Mouse (Mus musculus) gonadal fat pad, adult 2 months (tissue): ENCODE measurements around the gene Gys1. TPM values are rescaled to one million over a fixed set of nuclear protein-coding genes. Genes with fewer than 3 reads are reported as not detected.
"Not testable (repeated sequence)": the region's sequence is repeated elsewhere in the genome, so short reads cannot be mapped to it uniquely, and the experiment has no call there.

Source experiments
- DNase-seq: peaks from one replicate; pipeline ENCODE4 v3.0.0-alpha.2; 2012; ENCODE audit warnings: low read depth
- polyA plus RNA-seq: library from polyadenylated mRNA; depleted of rRNA; stranded (reverse); fragments of >200 nt; gene quantifications from 2 replicates; pipeline ENCODE4 v1.2.3, GENCODE M21; 2012; rRNA removed

Gene Gys1
- polyA plus RNA-seq, 1 experiment = 76.4 TPM

GRCm38 (mm10) chr7:45480310-45480709, 45.7 kb downstream of the Gys1 start:
- not testable (repeated sequence) for DNase-seq

- DNase-seq = no peak
Measured at GRCm38 (mm10) chr7:45481374-45481927, 46.8 kb downstream of the Gys1 start, which contains the start of gene Tulp2. Gene Tulp2 (plus strand): TSS chr7:45481877.

- no peak for DNase-seq
Measured at GRCm38 (mm10) chr7:45482166-45482565, 47.5 kb downstream of the Gys1 start.

GRCm38 (mm10) chr7:45484985-45485384, 50.3 kb downstream of the Gys1 start:
- not testable (repeated sequence) for DNase-seq

- no peak for DNase-seq
Measured at GRCm38 (mm10) chr7:45486158-45486557, 51.5 kb downstream of the Gys1 start.

DNA sequence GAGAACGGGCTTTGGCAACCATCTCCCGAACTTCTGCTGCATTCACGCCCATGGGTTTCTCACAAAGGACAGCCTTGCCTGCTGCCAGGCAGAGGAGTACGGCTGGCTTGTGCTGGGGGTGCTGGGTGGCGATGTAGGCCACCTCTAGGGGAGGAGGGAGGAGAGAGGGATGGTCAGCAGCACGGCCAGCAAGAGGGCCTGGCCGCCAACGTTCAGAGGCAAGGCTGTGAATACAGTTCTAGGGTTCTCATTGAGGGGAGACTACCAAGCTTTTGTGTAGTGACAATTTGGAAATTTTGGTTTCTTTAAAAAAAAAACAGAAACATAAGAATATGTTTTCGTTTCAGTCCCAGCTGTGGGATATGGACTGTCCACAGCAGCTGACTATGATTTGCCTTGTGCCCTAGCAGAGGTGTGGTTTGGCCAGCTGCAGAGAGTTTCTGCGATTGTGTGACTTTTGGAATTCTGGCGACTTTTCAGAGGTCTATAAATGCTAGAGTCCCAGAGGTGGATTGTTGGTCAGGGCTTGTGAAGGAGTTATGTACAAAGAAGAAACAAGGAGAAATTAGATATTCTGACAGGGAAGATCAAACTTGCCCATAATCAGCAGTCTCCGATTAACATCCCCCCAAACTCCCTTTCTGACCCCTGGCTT, 52.2 kb downstream of the Gys1 start, which contains the start of gene Gm45808:
Gm45808 (minus strand) TSS at position 51 of the 655 bp plus-strand sequence.
- DNase-seq = no peak

DNA sequence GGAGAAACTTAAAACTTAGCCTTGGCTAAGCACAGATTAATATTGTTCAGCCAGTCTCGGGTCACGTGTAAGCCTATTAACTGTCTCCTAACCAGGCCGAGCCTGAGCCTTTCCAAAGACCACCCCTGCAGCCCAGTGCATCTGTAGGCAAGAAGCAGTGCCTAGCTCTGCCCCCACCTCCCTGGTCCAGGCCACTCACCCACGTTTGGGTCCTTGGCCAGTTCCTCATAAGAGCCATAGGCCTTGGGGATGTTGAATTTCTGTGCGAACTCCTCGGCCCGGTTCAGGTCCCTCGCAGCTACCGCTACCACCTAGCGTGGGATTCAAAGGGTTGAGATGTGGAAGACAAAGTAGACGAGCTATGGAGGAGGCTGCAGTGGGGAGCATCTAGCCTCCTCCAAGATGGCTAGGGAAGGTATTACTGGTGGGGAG, 53.2 kb downstream of the Gys1 start:
- DNase-seq = no peak

GRCm38 (mm10) chr7:45488293-45489204, 53.9 kb downstream of the Gys1 start, which contains the start of gene Dhdh:
Gene Dhdh (minus strand): TSS chr7:45488805.
- DNase-seq = no peak

GRCm38 (mm10) chr7:45489578-45489977, 54.9 kb downstream of the Gys1 start:
- DNase-seq = no peak

- no peak for DNase-seq
Measured at GRCm38 (mm10) chr7:45490822-45491221, 56.2 kb downstream of the Gys1 start.

DNA sequence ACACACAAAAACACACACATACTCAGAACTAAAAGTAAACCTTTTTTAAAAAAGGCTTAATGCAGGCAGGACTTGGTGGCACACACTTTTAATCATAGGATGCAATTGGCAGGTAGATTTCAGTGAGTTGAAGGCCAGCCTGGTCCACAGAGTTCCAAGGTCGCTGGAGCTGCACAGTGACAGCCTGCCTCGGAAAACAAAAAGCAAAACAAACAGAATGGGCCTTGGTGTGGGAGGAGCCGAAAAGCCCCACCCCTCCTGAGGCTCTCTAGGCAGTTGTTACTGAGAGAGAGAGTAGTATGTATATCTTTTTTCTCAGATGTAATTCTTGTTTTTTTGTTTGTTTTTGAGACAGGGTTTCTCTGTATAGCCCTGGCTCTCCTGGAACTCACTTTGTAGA, 56.6 kb downstream of the Gys1 start:
- no peak for DNase-seq

DNA sequence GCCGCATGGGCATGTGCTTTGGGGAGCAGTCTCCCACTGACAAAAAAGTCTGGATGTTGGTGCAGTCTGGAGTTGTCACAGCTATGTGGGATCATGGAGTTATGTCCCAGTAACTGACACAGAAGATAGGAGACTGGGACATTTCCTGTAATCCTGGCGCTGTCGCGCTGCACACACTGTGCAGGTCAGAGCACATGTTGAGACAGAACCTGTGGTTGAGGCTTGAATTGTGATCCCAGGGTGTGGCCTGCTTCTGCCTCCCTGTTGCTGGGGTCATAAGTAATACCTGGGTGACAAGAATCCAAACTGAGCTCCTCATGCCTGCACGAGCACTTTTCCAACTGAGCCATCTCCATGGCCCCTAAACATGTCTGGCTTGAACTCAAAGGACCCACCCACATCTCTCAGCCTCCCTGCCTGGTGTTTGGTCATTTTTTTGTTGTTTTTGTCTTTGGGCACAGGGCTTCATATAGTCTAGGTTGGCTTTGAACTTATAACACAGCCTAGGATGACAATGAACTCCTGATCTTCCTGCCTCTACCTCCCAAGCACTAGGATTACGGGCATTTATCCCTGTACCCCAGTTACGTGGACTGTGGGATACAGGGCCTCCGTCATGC, 57.7 kb downstream of the Gys1 start:
- DNase-seq = no peak

GRCm38 (mm10) chr7:45492951-45493350, 58.3 kb downstream of the Gys1 start:
- no peak for DNase-seq

DNA sequence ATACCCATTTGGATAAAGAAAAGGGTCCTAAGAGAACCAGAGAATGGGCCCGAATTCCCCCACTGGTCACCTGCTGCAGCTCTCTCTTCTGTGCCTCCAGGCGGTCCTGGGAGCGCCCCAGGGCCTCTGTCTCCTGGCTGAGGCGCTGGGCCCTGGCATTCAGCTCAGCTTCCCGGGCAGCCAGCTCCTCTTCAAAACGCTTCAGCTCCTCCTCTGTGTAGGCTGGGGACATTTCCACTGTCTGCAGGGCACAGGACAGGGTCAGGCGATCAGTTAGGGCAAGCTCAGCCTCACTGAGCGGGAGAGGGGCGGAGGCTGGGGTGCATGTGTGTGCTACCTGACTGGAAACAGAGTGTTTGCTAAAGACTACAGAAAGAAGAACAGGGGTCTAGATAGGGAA, 59.9 kb downstream of the Gys1 start:
- no peak for DNase-seq

- no peak for DNase-seq
Measured at GRCm38 (mm10) chr7:45498427-45498826, 63.8 kb downstream of the Gys1 start.

Other genes with a start within 250 kb of the Gys1 start
- gene Ccdc155, start 230.0 kb upstream of the Gys1 start, polyA plus RNA-seq = 0.39 and 0.41 TPM in 2 replicates
- gene Dkkl1, start 222.7 kb upstream of the Gys1 start, polyA plus RNA-seq = 11.5 and 18.9 TPM in 2 replicates
- 32.6 and 50.1 TPM in 2 replicates for gene Tead2, start 219.1 kb upstream of the Gys1 start, polyA plus RNA-seq
- 19.8 and 24.3 TPM in 2 replicates for gene Cd37, start 195.7 kb upstream of the Gys1 start, polyA plus RNA-seq
- gene Slc6a16, start 193.8 kb upstream of the Gys1 start, polyA plus RNA-seq = 0.32 and 0.46 TPM in 2 replicates
- gene Slc6a21, start 157.3 kb upstream of the Gys1 start, polyA plus RNA-seq = 1.1 and 2.3 TPM in 2 replicates
- 41.6 and 48.8 TPM in 2 replicates for gene Trpm4, start 101.1 kb upstream of the Gys1 start, polyA plus RNA-seq
- 0.42 and 0.48 TPM in 2 replicates for gene Hrc, start 99.6 kb upstream of the Gys1 start, polyA plus RNA-seq
- gene Ppfia3, start 67.8 kb upstream of the Gys1 start, polyA plus RNA-seq = 3.0 and 3.1 TPM in 2 replicates
- 5.7 and 7.2 TPM in 2 replicates for gene Lin7b, start 64.3 kb upstream of the Gys1 start, polyA plus RNA-seq
- gene Snrnp70, start 39.1 kb upstream of the Gys1 start, polyA plus RNA-seq = 216 and 217 TPM in 2 replicates
- gene Kcna7, start 29.2 kb upstream of the Gys1 start, polyA plus RNA-seq = 0.27 and 0.28 TPM in 2 replicates
- 1.8 and 2.6 TPM in 2 replicates for gene Ntf5, start 21.1 kb upstream of the Gys1 start, polyA plus RNA-seq
- 0.80 and 2.1 TPM in 2 replicates for gene Lhb, start 14.0 kb upstream of the Gys1 start, polyA plus RNA-seq
- gene Ruvbl2, start 3.3 kb downstream of the Gys1 start, polyA plus RNA-seq = 46.0 and 47.8 TPM in 2 replicates
- gene Ftl1, start 25.0 kb downstream of the Gys1 start, polyA plus RNA-seq = 2,754 and 3,247 TPM in 2 replicates
- gene Bax, start 32.1 kb downstream of the Gys1 start, polyA plus RNA-seq = 92.8 and 104 TPM in 2 replicates
- gene Tulp2, start 47.0 kb downstream of the Gys1 start, polyA plus RNA-seq = 2.5 and 2.6 TPM in 2 replicates
- gene Gm45808, start 52.0 kb downstream of the Gys1 start, polyA plus RNA-seq = 1.2 and 6.9 TPM in 2 replicates
- gene Dhdh, start 54.0 kb downstream of the Gys1 start, polyA plus RNA-seq = 15.6 and 16.4 TPM in 2 replicates
- 540 and 702 TPM in 2 replicates for gene Nucb1, start 75.6 kb downstream of the Gys1 start, polyA plus RNA-seq
- gene Ppp1r15a, start 91.4 kb downstream of the Gys1 start, polyA plus RNA-seq = 19.6 and 24.0 TPM in 2 replicates
- 13.5 and 13.9 TPM in 2 replicates for gene Plekha4, start 91.5 kb downstream of the Gys1 start, polyA plus RNA-seq
- gene Hsd17b14, start 120.0 kb downstream of the Gys1 start, polyA plus RNA-seq = 2.6 and 6.3 TPM in 2 replicates
- 111 and 127 TPM in 2 replicates for gene Bcat2, start 135.3 kb downstream of the Gys1 start, polyA plus RNA-seq
- 2.0 TPM in 2 replicates for gene Fgf21, start 180.6 kb downstream of the Gys1 start, polyA plus RNA-seq
- gene Fut1, start 182.4 kb downstream of the Gys1 start, polyA plus RNA-seq = 24.1 and 36.6 TPM in 2 replicates
- gene Izumo1, start 187.0 kb downstream of the Gys1 start, polyA plus RNA-seq = 0.58 and 0.75 TPM in 2 replicates
- gene Rasip1, start 192.6 kb downstream of the Gys1 start, polyA plus RNA-seq = 24.9 and 25.9 TPM in 2 replicates
- 6.1 and 7.7 TPM in 2 replicates for gene Mamstr, start 205.1 kb downstream of the Gys1 start, polyA plus RNA-seq
- gene Fut2, start 231.6 kb downstream of the Gys1 start, polyA plus RNA-seq = 1.1 and 2.9 TPM in 2 replicates
- gene Ntn5, start 249.2 kb downstream of the Gys1 start, polyA plus RNA-seq = 0.85 and 2.7 TPM in 2 replicates